Mouse (Mus musculus) gastrocnemius, adult 18-20 months (tissue): ENCODE data around the gene Mbd3. TPM values are rescaled to one million over a fixed set of nuclear protein-coding genes. Genes with fewer than 3 reads are reported as not detected.

ENCODE experiments used
- DNase-seq: peaks from one replicate; pipeline ENCODE4 v3.0.0; 2021; ENCODE audit warnings: low spot score
- total RNA-seq, 2 experiments: library from RNA; stranded (reverse); gene quantifications; 2 replicates each; pipeline ENCODE4 v1.2.3; 2021

Mbd3 gene
- total RNA-seq, 2 experiments from 2014 or later = 108 to 127 TPM

GRCm38 (mm10) chr10:80429800-80430199 is 30.4 kb upstream of the Mbd3 start:
- DNase-seq = no peak

GRCm38 (mm10) chr10:80425041-80425440 is 25.7 kb upstream of the Mbd3 start:
- no peak for DNase-seq

- no peak for DNase-seq
Measured at GRCm38 (mm10) chr10:80423562-80423961, 24.2 kb upstream of the Mbd3 start.

GRCm38 (mm10) chr10:80421651-80422472 is 22.5 kb upstream of the Mbd3 start:
- DNase-seq = no peak

DNA sequence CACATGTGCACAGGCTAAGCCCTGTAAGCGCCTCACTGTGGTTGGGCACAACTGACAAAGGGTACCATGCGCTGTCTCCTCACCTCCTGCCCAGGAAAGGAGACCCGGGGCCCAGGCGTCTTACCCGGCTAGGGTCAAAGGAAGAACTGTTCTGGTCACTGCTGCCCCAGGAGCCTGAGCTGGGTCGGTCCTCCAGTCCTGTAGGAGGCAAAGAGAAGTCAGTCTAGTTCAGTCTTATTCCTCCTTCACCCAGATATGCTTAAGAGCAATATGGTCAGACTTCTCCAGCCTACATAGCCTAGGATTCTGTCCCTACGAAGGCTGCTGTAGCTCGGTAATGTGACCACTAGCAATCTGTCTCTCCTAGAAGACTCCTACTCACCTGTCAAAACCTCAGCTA is 21.9 kb upstream of the Mbd3 start:
- no peak for DNase-seq

- DNase-seq = no peak
Measured at GRCm38 (mm10) chr10:80420729-80421128, 21.4 kb upstream of the Mbd3 start.

DNA sequence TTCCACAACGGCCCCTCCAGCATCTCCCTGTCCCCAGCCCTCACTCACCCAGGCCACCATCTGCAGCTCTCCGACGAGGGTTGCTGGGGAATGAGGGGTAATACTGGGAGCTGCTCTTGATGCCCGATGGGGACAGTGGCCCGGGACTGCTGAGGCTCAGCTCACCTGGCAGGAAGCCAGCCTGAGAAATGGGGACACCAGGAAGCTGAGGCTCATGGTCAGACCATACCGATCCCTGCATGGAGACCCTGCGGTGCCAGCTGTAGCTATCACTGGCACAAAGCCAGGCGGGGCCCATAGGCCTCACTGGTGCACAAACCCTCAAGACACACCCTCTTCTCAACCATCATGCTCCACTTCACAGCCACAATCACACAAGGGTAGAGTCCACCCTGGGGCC is 20.1 kb upstream of the Mbd3 start:
- no peak for DNase-seq

DNA sequence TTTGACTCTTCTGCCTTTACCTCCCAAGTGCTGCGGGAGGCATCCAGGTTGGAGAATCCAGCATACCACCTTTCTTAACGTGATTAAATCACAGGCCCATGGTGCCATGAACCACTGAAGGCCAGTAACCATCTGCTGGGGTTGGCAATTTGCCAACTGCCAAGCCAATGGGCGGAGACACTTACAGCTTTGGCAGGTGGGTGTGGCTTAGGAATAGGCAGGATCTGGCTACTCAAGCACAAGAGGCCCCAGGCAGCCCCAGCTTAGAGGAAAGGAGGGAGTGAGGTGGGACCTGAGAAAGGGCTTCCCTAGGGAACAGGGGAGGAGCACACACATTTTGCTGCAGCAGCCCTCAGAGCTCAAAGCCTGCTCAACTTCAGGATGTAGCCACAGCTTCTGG is 19.0 kb upstream of the Mbd3 start:
- no peak for DNase-seq

DNA sequence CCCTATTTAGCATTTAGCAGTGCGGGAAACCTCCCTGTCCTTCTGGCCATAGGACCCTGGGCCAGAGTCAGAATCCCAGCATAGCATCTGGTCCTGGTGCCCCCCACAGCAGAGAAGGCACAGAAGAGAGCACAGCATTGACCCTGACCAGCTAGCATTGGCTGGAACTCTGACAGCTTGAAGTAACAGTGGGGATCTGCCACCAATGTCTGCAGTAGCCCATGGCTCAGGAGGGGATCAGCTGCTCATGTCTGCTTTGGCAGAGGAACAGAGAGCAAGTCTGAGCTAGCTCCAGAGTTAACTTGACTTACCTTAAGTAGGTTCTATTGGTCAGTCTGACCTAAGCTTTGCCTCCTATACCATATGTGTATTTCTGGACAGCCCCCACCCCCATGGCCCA is 18.5 kb upstream of the Mbd3 start:
- DNase-seq = no peak

DNA sequence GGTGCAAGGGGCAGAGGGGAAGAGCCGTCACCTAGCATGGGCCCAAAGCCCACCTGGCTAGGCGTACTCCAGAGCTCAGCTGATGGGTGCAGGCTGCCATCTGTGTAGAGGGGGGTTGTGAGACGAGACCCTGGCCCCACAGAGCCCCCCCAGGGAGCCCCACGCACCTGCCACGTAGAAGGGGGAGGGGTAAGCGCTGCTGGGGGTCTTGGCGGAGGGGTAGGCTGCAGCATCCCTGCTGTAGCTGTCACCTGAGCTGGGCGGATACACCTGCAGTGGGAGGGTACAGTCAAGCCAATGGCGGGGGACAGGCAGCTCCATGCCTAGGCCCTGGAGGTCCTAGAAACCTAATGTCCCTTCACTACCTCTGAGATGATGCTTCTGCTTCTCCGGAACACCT is 18.0 kb upstream of the Mbd3 start:
- no peak for DNase-seq

- DNase-seq = no peak
Measured at GRCm38 (mm10) chr10:80415566-80415965, 16.2 kb upstream of the Mbd3 start.

GRCm38 (mm10) chr10:80412656-80413541 is 13.5 kb upstream of the Mbd3 start:
- peak; percentile 44 for DNase-seq

GRCm38 (mm10) chr10:80407924-80408323 is 8.6 kb upstream of the Mbd3 start:
- no peak for DNase-seq

- DNase-seq = peak; percentile 95
Measured at GRCm38 (mm10) chr10:80406684-80407501, 7.5 kb upstream of the Mbd3 start, which contains the start of gene Uqcr11. Uqcr11 (minus strand) TSS chr10:80406830.

DNA sequence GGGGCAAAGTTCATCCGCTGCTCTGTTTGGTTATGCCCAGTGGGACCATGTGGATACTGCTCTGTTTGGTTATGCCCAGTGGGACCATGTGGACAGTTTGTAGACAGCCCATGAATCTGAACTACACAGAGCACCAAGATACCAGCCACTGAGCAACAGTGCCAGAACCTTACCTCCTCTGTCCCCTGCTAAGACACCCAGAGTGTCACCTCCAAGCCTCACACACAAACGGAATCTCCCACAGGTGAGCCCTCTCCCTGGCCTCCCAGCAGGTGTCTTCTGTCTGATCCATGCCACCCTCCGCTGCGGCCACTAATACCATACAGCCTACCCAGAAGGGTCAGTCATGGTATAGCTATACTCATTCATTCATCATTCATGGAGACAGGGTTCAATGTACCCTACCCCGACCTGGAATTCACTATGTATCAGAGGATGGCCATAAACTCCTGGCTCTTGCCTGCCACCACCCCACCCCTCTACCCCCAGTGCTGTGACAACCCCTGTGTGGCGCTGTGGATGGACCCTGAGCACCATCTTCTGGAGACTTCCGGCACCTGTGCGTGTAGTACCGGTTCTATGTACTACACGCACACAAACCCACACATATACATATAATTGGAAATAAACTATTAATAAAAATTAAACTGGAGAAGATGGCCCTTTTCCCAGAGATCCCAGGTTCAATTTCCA is 6.3 kb upstream of the Mbd3 start:
- no peak for DNase-seq

DNA sequence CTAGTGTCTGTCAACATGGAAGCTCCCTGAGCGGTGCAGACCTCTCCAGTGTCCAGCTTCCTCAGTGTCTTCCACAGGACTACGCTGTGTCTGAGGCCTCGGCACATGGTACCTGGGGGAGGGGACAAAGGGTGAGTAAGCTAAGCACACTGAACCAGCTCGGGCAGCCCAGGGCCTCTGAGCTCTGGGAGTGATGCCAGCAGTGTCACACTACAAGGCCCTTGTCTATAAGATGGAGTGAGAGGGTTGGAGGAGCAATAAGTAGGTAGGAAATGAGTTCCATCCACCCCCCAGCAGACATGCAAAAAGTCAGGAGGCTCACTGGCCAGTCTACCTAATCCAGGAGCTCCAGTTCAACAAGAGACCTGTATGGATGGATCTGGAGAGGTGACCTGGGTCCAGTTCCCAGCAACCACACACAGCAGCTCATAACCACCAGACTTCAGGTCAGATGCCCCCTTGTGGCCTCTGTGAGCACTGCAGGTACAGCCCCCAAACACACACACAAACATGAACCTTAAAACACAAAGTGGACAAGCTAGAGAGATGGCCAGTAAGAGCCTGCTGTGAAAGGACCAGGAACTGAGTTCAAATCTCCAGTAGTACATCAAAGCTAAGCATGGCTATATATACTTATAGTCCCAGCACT is 3.8 kb upstream of the Mbd3 start:
- DNase-seq = no peak

DNA sequence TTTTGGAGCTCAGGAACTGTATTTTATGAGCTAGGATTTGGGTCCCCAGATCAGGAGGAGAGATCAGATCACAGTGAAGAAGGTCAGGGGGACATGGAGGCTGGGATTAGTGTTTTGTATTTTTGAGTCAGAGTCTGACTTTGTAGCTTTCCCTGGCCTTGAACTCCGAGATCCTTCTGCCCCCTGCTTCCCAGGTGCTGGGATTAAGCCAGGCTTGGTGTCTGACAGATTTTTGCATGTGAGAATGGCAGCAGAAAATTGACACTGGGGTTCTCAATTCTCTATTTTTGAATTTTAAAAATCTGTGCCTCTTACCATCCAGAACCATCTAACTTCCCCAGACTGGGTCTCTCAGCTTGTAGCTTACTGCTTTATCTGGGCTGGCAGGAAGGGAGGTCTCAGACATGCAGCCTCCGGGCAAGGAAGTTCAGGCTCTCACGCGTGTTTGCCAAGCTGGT is 1.4 kb upstream of the Mbd3 start:
- DNase-seq = no peak

DNA sequence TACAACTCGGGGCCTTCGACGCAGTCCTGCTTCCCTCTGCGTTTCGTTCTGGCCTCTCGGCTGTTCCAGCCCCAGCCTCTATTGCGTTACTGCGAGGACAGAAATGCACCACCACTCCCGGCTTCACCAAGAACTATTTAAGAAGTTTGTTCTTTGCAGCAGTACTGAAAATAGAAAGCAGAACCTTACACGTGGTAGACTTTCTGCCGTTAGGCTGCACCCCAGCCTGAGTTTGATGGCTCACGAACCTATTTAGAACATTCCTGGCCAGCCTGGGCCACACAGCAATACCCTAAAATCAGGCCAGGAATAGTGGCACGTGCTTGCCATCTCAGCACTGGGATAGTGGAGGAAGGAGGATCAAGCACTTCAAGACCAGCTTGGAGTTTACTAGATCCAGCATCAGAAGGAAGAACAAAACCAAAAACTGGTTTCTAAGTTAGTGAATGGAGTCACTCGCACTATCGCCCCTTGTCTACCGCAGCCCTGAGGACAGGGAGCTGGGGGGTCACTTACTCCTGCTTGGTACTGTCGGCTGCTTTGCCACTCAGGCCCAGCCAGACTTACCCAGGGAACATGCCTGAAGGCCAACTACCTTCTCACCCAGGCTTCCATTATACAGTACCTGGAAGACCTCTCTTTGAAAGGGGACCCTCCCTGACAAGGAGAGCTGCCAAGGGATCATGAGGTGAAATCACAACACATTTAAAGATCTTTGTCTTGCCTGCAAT is 788 bp upstream of the Mbd3 start:
- no peak for DNase-seq

- DNase-seq = peak; percentile 98
Measured at GRCm38 (mm10) chr10:80398719-80399190, 595 bp downstream of the Mbd3 start.

GRCm38 (mm10) chr10:80398174-80398535 is 1.2 kb downstream of the Mbd3 start:
- no peak for DNase-seq
